Mouse (Mus musculus): ENCODE measurements around the gene Nsmce3.

DNA sequence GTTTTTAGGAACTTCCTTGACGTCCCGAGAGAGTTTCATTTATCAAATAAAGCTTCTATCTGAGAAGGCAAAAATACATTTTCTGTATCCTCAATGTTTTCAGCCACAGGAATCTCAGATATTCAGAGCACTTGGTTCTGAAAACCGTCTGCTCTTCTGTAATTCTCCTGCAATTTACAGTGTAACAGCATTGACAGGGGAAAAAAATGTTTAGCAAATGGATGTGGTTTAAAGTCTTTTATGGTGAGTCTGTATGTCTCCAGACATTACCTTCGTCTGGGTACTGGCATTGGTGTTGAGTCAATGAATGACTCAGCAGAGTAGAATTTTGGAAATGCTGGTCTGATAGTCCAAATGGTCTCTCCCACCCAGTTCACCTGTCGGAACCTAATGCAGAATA, 34.2 kb upstream of the Nsmce3 start:
- TF ChIP-seq ZKSCAN1 (IDR thresholded peaks at IDR 0.05; ENCODE audit: borderline replicate concordance, low read depth, low read length) (no peak), JUN (IDR thresholded peaks at IDR 0.05; ENCODE audit: insufficient read depth, low read depth, low read length) (no peak), RAD21 (IDR thresholded peaks at IDR 0.05; ENCODE audit: low read depth, low read length) (no peak), MAFK (IDR thresholded peaks at IDR 0.05; ENCODE audit: insufficient replicate concordance, low read length) (no peak)
